9 mouse cellular contexts compared by ENCODE assay signal in genomic region chr3:89752307-89752706, GRCm38 (mm10). TPM values are rescaled to one million over a fixed set of nuclear protein-coding genes. Genes with fewer than 3 reads are reported as not detected.
DNase-seq lines count a peak whose midpoint lies in the region; ATAC-seq lines count a peak whose summit lies in the region.
"Had no signal": no experiment of that assay in that cellular context is flagged by ENCODE, and none has a peak within 500 bp of the region (broad histone marks: within the 10 kb centered on the region; RNA-seq: fewer than 3 reads in every experiment).

No protein-coding gene starts in this region.

- peak; percentile 13 to 47 for DNase-seq in kidney, postnatal 25 days
- DNase-seq in kidney, postnatal 14 days, result no peak
- DNase-seq in midbrain, embryonic 10.5 days (ENCODE audit: low spot score), result no peak
- DNase-seq in NIH3T3 (ENCODE audit: low read depth), result peak; percentile 10
- DNase-seq: cerebellum, adult 11 months; heart, adult 2 months had no signal

- no peak overlapping the region for H3K27ac ChIP-seq in midbrain, embryonic 15.5 days
- H3K27ac ChIP-seq in midbrain, embryonic 10.5 days (replicated peaks), result no peak overlapping the region
- H3K27ac ChIP-seq in intestine, embryonic 15.5 days, result no peak overlapping the region
- H3K27ac ChIP-seq: heart, adult 2 months had no signal

- H3K9ac ChIP-seq in midbrain, embryonic 15.5 days, result no peak overlapping the region
- H3K9ac ChIP-seq in intestine, embryonic 15.5 days, result no peak overlapping the region

- H3K36me3 ChIP-seq in midbrain, embryonic 15.5 days (replicated peaks), result peaks cover 52% of the 10 kb centered on the region
- H3K36me3 ChIP-seq in midbrain, embryonic 10.5 days, result peaks cover 53% of the 10 kb centered on the region
- peaks cover 9% of the 10 kb centered on the region; the same call in 1 of the 2 replicates for H3K36me3 ChIP-seq in intestine, embryonic 15.5 days

- H3K4me3 ChIP-seq in midbrain, embryonic 15.5 days, result no peak overlapping the region
- no peak overlapping the region for H3K4me3 ChIP-seq in midbrain, embryonic 10.5 days
- H3K4me3 ChIP-seq in intestine, embryonic 15.5 days (replicated peaks), result no peak overlapping the region
- H3K4me3 ChIP-seq: heart, adult 2 months had no signal

- WGBS in midbrain, embryonic 15.5 days, result 47% methylated on average over 1 of the region's 1 CpGs
- 90% methylated on average over 1 of the region's 1 CpGs for WGBS in midbrain, embryonic 10.5 days
- 9% methylated on average over 1 of the region's 1 CpGs for WGBS in intestine, embryonic 15.5 days

- H3K4me1 ChIP-seq in midbrain, embryonic 15.5 days, result no peaks in the 10 kb centered on the region
- peaks cover 8% of the 10 kb centered on the region; the same call in 1 of the 2 replicates for H3K4me1 ChIP-seq in midbrain, embryonic 10.5 days
- no peaks in the 10 kb centered on the region for H3K4me1 ChIP-seq in intestine, embryonic 15.5 days (replicated peaks)

- peak; percentile 37; the same call in 1 of the 2 replicates for ATAC-seq in midbrain, embryonic 15.5 days (replicated peaks)
- peak; percentile 23; the same call in 1 of the 2 replicates for ATAC-seq in intestine, embryonic 15.5 days
- ATAC-seq in erythroid progenitor cell, adult 5-6 weeks (replicated peaks; ENCODE audit: low FRiP score, poor library complexity, severe bottlenecking), result no peak

- no peak overlapping the region for H3K4me2 ChIP-seq in midbrain, embryonic 15.5 days
- no peak overlapping the region for H3K4me2 ChIP-seq in intestine, embryonic 15.5 days (replicated peaks)

- H3K9me3 ChIP-seq in midbrain, embryonic 15.5 days, result no peaks in the 10 kb centered on the region
- no peaks in the 10 kb centered on the region for H3K9me3 ChIP-seq in midbrain, embryonic 10.5 days (replicated peaks)
- H3K9me3 ChIP-seq in intestine, embryonic 15.5 days, result no peaks in the 10 kb centered on the region

- H3K27me3 ChIP-seq in midbrain, embryonic 15.5 days (replicated peaks), result no peaks in the 10 kb centered on the region
- H3K27me3 ChIP-seq in midbrain, embryonic 10.5 days (ENCODE audit: low read depth, poor library complexity, severe bottlenecking), result no peaks in the 10 kb centered on the region
- no peaks in the 10 kb centered on the region for H3K27me3 ChIP-seq in intestine, embryonic 15.5 days (replicated peaks)

RNA-seq across cellular contexts. Expression of gene Chrnb2, which starts 12.1 kb away (rescaled TPM):
- polyA plus RNA-seq in midbrain, embryonic 15.5 days (2015; fragmentation: Nextera tagmentation; extraction: Ambion mirVana), result 31.6 and 33.4 TPM in 2 replicates
- 5.9 and 11.3 TPM in 2 replicates for polyA plus RNA-seq in midbrain, embryonic 10.5 days (2016; fragmentation: Nextera tagmentation; extraction: Ambion mirVana)
- polyA plus RNA-seq in intestine, embryonic 15.5 days (2015; fragmentation: Nextera tagmentation; extraction: Ambion mirVana), result 1.6 and 1.7 TPM in 2 replicates
- not detected in 2 replicates for total RNA-seq in erythroid progenitor cell, adult 5-6 weeks (2015; ENCODE audit: low replicate concordance)
- total RNA-seq in erythroid progenitor cell, adult 5-6 weeks (2017; ENCODE audit: low replicate concordance), result 0.13 and 0.23 TPM in 2 replicates

RNA-seq across cellular contexts. Expression of gene Ube2q1, which starts 21.1 kb away (rescaled TPM):
- 13.4 and 13.8 TPM in 2 replicates for polyA plus RNA-seq in midbrain, embryonic 15.5 days (2015; fragmentation: Nextera tagmentation; extraction: Ambion mirVana)
- polyA plus RNA-seq in midbrain, embryonic 10.5 days (2016; fragmentation: Nextera tagmentation; extraction: Ambion mirVana), result 12.5 and 12.9 TPM in 2 replicates
- polyA plus RNA-seq in intestine, embryonic 15.5 days (2015; fragmentation: Nextera tagmentation; extraction: Ambion mirVana), result 12.3 and 14.3 TPM in 2 replicates
- total RNA-seq in erythroid progenitor cell, adult 5-6 weeks (2015; ENCODE audit: low replicate concordance), result 19.1 and 23.1 TPM in 2 replicates
- 13.3 and 17.6 TPM in 2 replicates for total RNA-seq in erythroid progenitor cell, adult 5-6 weeks (2017; ENCODE audit: low replicate concordance)

RNA-seq across cellular contexts. Expression of gene Adar, which starts 37.5 kb away (rescaled TPM):
- 33.3 and 33.4 TPM in 2 replicates for polyA plus RNA-seq in midbrain, embryonic 15.5 days (2015; fragmentation: Nextera tagmentation; extraction: Ambion mirVana)
- 13.6 and 16.4 TPM in 2 replicates for polyA plus RNA-seq in midbrain, embryonic 10.5 days (2016; fragmentation: Nextera tagmentation; extraction: Ambion mirVana)
- 9.7 and 10.4 TPM in 2 replicates for polyA plus RNA-seq in intestine, embryonic 15.5 days (2015; fragmentation: Nextera tagmentation; extraction: Ambion mirVana)
- 36.0 and 68.1 TPM in 2 replicates for total RNA-seq in erythroid progenitor cell, adult 5-6 weeks (2015; ENCODE audit: low replicate concordance)
- total RNA-seq in erythroid progenitor cell, adult 5-6 weeks (2017; ENCODE audit: low replicate concordance), result 63.2 and 84.3 TPM in 2 replicates

Comparison
In these comparisons a context has a peak if more than half of its experiments do, and no peak if none do; other contexts are left out.
1. DNase-seq: peak in kidney, postnatal 25 days (2 of 2) and NIH3T3 (single experiment); none in kidney, postnatal 14 days (single experiment) and midbrain, embryonic 10.5 days (single experiment).